Mouse (Mus musculus): ENCODE measurements around the gene Tchhl1.

The Tchhl1 gene

GRCm38 (mm10) chr3:93504536-93505189, 36.1 kb downstream of the Tchhl1 start:
- DNase-seq (ENCODE audit: low spot score) = no peak

- DNase-seq (ENCODE audit: low spot score) = peak; percentile 32
Observed at GRCm38 (mm10) chr3:93505960-93506863, 37.7 kb downstream of the Tchhl1 start.

GRCm38 (mm10) chr3:93506881-93507325, 38.3 kb downstream of the Tchhl1 start:
- no peak for DNase-seq (ENCODE audit: low spot score)

GRCm38 (mm10) chr3:93509301-93509700, 40.7 kb downstream of the Tchhl1 start:
- no peak for DNase-seq (ENCODE audit: low spot score)

- DNase-seq (ENCODE audit: low spot score) = no peak
Observed at GRCm38 (mm10) chr3:93511036-93511435, 42.5 kb downstream of the Tchhl1 start.

- no peak for DNase-seq (ENCODE audit: low spot score)
Observed at GRCm38 (mm10) chr3:93511801-93512200, 43.2 kb downstream of the Tchhl1 start.

- no peak for DNase-seq (ENCODE audit: low spot score)
Observed at GRCm38 (mm10) chr3:93512386-93513101, 44.0 kb downstream of the Tchhl1 start.

- no peak for DNase-seq (ENCODE audit: low spot score)
Observed at GRCm38 (mm10) chr3:93514628-93515027, 46.1 kb downstream of the Tchhl1 start.

GRCm38 (mm10) chr3:93517343-93517742, 48.8 kb downstream of the Tchhl1 start:
- DNase-seq (ENCODE audit: low spot score) = no peak

GRCm38 (mm10) chr3:93519856-93520329, 51.3 kb downstream of the Tchhl1 start:
- DNase-seq (ENCODE audit: low spot score) = no peak

GRCm38 (mm10) chr3:93520330-93521193, 52.0 kb downstream of the Tchhl1 start, which contains the start of gene S100a11:
Gene S100a11 (plus strand): TSS chr3:93520488.
- DNase-seq (ENCODE audit: low spot score) = peak; percentile 76

Data from yolk sac, embryonic 10.5 days (tissue).